Mouse (Mus musculus) testis, adult 2 months (tissue): ENCODE results near the gene Epha7. TPM values are rescaled to one million over a fixed set of nuclear protein-coding genes. Genes with fewer than 3 reads are reported as not detected.

Experiments used
- H3K27ac ChIP-seq: fragments of 200-500 bp; 2 replicates; pipeline ENCODE4 v1.5.1; 2012; ENCODE audit warnings: low read depth, low read length; ENCODE audit not compliant: control insufficient read depth, insufficient read depth
- H3K27me3 ChIP-seq: fragments of 200-500 bp; 2 replicates; pipeline ENCODE4 v1.6.1; 2012; ENCODE audit warnings: mild to moderate bottlenecking, low read length, moderate library complexity; ENCODE audit not compliant: control insufficient read depth, insufficient read depth
- H3K36me3 ChIP-seq: fragments of 200-500 bp; 2 replicates; pipeline ENCODE4 v1.6.1; 2012; ENCODE audit warnings: mild to moderate bottlenecking, low read length; ENCODE audit not compliant: control insufficient read depth, insufficient read depth
- H3K4me1 ChIP-seq: fragments of 200-500 bp; 2 replicates; pipeline ENCODE4 v1.6.1; 2012; ENCODE audit warnings: low read length; ENCODE audit not compliant: control insufficient read depth, insufficient read depth
- H3K4me3 ChIP-seq: fragments of 200-500 bp; 2 replicates; pipeline ENCODE4 v1.5.1; 2012; ENCODE audit warnings: low read depth, mild to moderate bottlenecking, low read length, moderate library complexity, mixed read lengths; ENCODE audit not compliant: control insufficient read depth
- CTCF ChIP-seq: fragments of 200-500 bp; IDR thresholded peaks from 2 replicates; pipeline ENCODE4 v1.5.1; 2012; ENCODE audit warnings: low read depth, mild to moderate bottlenecking, inconsistent platforms, low read length, moderate library complexity; ENCODE audit not compliant: control insufficient read depth, insufficient read depth, insufficient replicate concordance
- POLR2A ChIP-seq: fragments of 200-500 bp; IDR thresholded peaks from 2 replicates; pipeline ENCODE4 v1.6.1; 2012; ENCODE audit warnings: low read depth, mild to moderate bottlenecking, inconsistent platforms, low read length, moderate library complexity; ENCODE audit not compliant: control insufficient read depth
- polyA plus RNA-seq: library from polyadenylated mRNA; depleted of rRNA; stranded (reverse); fragments of >200 nt; gene quantifications from 2 replicates; pipeline ENCODE4 v1.2.3, GENCODE M21; 2012

Gene Epha7
- polyA plus RNA-seq, 1 experiment, result 2.2 TPM

DNA sequence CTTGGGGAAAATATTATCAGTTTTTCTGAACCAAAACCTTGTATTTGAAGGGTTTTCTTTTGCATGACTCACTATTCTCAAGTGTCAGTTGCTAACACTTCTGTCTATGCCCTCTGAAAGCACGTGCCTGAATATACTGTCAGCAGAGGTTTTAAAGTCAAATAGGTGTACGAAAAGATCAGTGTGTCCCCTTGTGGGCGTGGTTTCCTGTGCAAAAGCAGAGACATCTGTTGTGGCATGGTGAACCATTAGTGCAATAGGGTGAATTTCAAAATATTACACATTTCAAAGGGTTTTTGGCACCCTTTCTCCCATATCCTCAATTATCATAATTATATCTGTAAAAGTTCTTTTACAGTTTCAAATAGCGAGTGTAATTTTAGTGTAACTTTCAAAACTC is 120.5 kb downstream of the Epha7 start:
- no peak overlapping the region for H3K4me3 ChIP-seq
- H3K36me3 ChIP-seq, result no peaks in the 10 kb centered on the region
- H3K4me1 ChIP-seq, result no peaks in the 10 kb centered on the region
- no peak overlapping the region for H3K27ac ChIP-seq
- H3K27me3 ChIP-seq, result no peaks in the 10 kb centered on the region
- TF ChIP-seq POLR2A, result no peak
- TF ChIP-seq CTCF, result no peak

DNA sequence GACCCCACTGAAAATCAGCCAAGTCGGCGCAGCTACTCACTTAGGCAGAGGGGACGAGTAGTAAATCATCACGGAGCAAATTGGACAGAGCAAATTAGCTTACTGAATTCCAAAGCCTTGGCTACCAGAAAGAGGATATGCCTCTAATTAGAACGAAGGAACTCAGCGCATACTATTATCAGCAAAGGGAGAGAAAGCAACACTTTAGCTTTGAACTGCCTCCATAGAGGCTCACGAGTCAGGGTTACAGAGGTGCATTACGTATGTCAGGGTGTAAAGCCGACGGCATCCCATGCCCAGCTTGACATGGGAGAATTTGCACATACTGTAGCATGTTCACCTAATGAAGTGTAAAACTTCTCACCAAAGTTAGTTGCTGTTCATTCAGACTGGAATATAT is 121.9 kb downstream of the Epha7 start:
- Histone ChIP-seq H3K27me3 (no peaks in the 10 kb centered on the region), H3K27ac (no peak overlapping the region), H3K4me1 (no peaks in the 10 kb centered on the region), H3K36me3 (no peaks in the 10 kb centered on the region), H3K4me3 (no peak overlapping the region)
- TF ChIP-seq CTCF (no peak), POLR2A (no peak)

DNA sequence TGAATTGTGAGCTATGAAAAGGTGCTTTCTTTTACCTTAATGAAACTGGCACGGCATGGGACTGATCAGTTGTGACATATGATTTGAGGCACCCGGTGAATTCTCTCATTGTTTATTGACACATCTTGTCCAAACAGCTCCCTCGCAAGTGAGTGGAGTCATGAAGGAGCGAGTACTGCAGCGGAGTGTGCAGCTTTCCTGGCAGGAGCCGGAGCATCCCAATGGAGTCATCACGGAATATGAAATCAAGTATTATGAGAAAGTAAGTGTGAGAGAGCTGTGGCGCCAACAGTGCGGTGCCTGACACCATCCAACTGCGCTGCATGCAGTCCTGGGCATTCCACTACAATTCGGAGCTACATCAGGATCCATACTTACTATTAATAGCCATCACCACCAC is 122.6 kb downstream of the Epha7 start:
- Histone ChIP-seq H3K27me3 (no peaks in the 10 kb centered on the region), H3K36me3 (no peaks in the 10 kb centered on the region), H3K4me1 (no peaks in the 10 kb centered on the region), H3K4me3 (no peak overlapping the region), H3K27ac (no peak overlapping the region)
- TF ChIP-seq CTCF (no peak), POLR2A (no peak)

DNA sequence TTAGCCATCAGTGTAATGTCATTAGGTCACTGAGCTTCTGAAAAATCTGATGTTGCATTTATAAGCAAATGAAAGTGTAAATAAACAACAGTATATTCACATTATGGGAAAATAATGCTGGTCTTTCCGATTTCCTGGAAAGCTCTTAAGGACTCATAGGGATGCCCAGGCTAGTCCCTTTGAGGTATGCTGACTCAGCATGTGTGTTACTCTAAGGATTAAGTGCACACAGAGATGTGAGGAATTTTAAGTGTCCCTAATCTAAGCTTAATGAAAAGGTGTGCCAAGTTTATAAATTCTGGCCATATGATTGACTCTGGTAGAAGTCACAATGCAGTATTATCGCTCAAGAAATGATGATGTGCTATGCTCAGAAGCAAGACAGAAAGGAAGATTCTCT is 127.8 kb downstream of the Epha7 start:
- no peaks in the 10 kb centered on the region for H3K36me3 ChIP-seq
- TF ChIP-seq POLR2A (no peak), CTCF (no peak)
- H3K27me3 ChIP-seq, result no peaks in the 10 kb centered on the region
- H3K27ac ChIP-seq, result no peak overlapping the region
- H3K4me1 ChIP-seq, result no peaks in the 10 kb centered on the region
- no peak overlapping the region for H3K4me3 ChIP-seq

DNA sequence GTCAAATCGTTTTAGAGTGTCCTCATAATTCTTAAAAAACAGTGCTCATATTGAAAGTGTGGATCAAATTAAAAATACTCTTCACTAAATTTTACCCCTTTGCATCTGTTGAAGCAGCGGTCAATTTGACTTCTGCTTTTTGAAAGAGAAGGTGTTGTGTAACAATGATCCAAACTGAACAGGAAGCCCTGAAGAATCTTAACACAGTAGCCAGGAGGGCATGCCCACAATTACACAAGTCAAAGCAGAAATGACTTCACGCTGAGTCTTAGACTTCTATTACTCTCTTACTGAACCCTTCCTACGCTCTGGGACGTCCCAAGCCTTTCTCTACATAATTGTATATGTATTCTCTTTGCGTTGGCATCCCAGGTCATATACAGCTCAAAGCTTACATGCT is 131.3 kb downstream of the Epha7 start:
- H3K36me3 ChIP-seq, result no peaks in the 10 kb centered on the region
- no peak overlapping the region for H3K4me3 ChIP-seq
- no peaks in the 10 kb centered on the region for H3K27me3 ChIP-seq
- TF ChIP-seq CTCF (no peak), POLR2A (no peak)
- H3K4me1 ChIP-seq, result no peaks in the 10 kb centered on the region
- H3K27ac ChIP-seq, result no peak overlapping the region

DNA sequence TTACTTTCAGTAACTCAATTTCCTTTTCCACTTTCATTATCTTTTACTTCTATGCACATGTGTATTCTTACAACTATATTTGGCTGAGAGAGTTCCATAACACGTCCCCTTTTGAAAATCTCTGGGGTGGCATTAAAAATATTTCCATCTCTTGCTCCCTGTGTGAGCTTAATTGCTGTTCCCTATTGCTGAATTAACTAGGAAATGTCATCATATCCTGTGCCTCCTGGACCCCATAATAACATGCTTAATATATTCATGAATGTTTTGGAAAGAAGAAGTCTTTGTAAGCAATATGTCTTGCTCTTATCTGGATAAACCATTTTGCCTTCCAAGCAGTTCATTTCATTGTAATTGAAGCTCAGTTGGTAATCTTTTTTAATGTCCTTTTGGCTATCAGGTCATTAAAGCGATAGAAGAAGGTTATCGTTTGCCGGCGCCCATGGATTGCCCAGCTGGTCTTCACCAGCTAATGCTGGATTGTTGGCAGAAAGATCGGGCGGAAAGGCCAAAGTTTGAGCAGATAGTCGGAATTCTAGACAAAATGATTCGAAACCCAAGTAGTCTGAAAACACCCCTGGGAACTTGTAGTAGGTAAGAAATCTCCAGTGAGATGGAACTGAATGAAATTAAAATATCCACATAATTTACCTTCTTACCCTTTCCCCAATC is 148.1 kb downstream of the Epha7 start:
- no peak overlapping the region for H3K4me3 ChIP-seq
- no peaks in the 10 kb centered on the region for H3K36me3 ChIP-seq
- TF ChIP-seq CTCF (no peak), POLR2A (no peak)
- H3K27me3 ChIP-seq, result no peaks in the 10 kb centered on the region
- H3K27ac ChIP-seq, result no peak overlapping the region
- H3K4me1 ChIP-seq, result no peaks in the 10 kb centered on the region

DNA sequence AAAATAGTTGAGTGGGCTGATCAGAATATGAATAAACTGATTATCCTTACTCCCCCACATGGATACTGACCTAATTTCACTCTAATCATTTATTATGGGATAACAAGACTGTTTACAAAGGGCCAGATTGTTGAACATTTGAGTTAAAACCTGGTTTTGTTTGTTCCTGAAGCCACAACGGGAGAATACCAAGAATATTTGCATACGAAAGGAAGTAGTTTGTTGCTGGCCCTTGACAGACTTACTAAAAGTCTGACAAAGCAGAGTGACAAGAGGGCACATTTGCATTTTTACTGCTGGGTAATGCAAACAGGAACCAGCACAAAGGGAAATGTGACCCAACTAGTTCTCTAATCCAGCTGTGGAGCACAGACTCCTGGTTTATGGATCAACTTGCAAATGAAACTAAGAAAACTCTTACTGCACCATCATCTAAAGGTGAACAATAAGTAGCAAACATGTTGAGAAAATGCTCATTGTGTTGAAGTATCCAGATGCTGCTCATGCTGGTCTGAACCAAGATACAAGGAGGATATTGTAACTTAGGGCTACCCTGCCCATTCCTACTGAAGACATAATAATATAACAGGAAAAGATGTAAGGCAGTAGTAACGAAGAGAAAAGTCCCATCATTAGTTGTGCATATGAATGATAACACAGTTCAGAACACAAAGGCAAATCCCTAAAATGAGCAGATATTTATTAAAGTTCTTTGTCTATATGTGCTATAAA is 154.8 kb downstream of the Epha7 start:
- TF ChIP-seq CTCF (no peak), POLR2A (no peak)
- Histone ChIP-seq H3K36me3 (no peaks in the 10 kb centered on the region), H3K4me3 (no peak overlapping the region), H3K27ac (no peak overlapping the region), H3K4me1 (no peaks in the 10 kb centered on the region; the same call in 1 of the 2 replicates), H3K27me3 (no peaks in the 10 kb centered on the region)
